Comparison of ENCODE assay signal across 17 mouse cellular contexts in the genomic region with DNA sequence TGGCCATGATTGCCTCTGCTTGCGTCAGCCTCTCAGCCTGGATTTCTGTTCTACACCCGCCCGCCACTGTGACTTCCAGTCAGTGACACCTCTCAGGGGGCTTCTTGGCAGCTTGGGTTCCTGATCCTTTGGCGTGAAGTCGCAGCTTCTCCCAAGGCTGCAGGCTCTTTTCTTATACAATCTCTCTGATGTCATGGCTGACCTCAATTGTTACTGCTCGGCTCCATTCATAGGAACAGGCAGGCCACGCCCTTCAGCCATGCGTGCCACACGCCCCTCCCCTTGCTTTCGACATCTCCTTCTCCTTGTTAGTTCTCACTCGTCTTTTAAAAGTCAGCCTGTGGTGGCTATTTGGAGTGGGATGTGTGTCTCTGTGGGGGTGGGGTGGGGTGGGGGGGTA.
A peak's percentile ranks its signal among the peaks of the same experiment; 100 is the strongest.
DNase-seq lines count a peak whose midpoint lies in the region; ATAC-seq and TF ChIP-seq lines count a peak whose summit lies in the region.
"Had no signal": no experiment of that assay in that cellular context is flagged by ENCODE, and none has a peak within 500 bp of the region (broad histone marks: within the 10 kb centered on the region; RNA-seq: fewer than 3 reads in every experiment).

No protein-coding gene starts in this region.

- no peak overlapping the region for H3K27ac ChIP-seq in gastrocnemius, adult 2 months
- no peak overlapping the region for H3K27ac ChIP-seq in ES-E14 (ENCODE audit: insufficient read depth, low read depth, low read length, poor library complexity, severe bottlenecking)
- H3K27ac ChIP-seq: forebrain, embryonic 12.5 days; heart, adult 2 months; hindbrain, postnatal 0 days; kidney, embryonic 15.5 days; lung, embryonic 15.5 days; stomach, embryonic 15.5 days had no signal

- in situ Hi-C loops in ES-E14 (cut with MboI; ENCODE audit: low sequenced_read_pairs in 2 of 2, unreplicated experiment in 2 of 2): no loop called here

- peaks cover 2% of the 10 kb centered on the region; the same call in 1 of the 2 replicates for H3K9me3 ChIP-seq in ES-E14 (ENCODE audit: control insufficient read depth, insufficient read depth, low read depth, low read length)
- H3K9me3 ChIP-seq: kidney, embryonic 15.5 days; lung, embryonic 15.5 days; stomach, embryonic 15.5 days had no signal

- H3K36me3 ChIP-seq in ES-E14 (ENCODE audit: control insufficient read depth, insufficient read depth, low read length, poor library complexity, severe bottlenecking): no peaks in the 10 kb centered on the region
- H3K36me3 ChIP-seq: forebrain, embryonic 12.5 days; kidney, embryonic 15.5 days; lung, embryonic 15.5 days; stomach, embryonic 15.5 days had no signal

- DNase-seq in gastrocnemius, adult 2 months: peak; percentile 34
- DNase-seq in gastrocnemius, postnatal 25 days: no peak
- peak; percentile 16 for DNase-seq in 416B (ENCODE audit: low read depth)
- DNase-seq in ES-E14 (ENCODE audit: low read depth, low spot score): peak; percentile 39
- no peak for DNase-seq in urinary bladder, postnatal 10 days (ENCODE audit: low spot score)
- DNase-seq in kidney, postnatal 25 days: no peak
- DNase-seq: cerebellum, adult 9-11 months; gastrocnemius, postnatal 10 days; heart, adult 2 months; thymus, postnatal 14 days had no signal

- no peaks in the 10 kb centered on the region for H3K4me1 ChIP-seq in ES-E14 (ENCODE audit: control insufficient read depth in 2 of 2, insufficient read depth in 2 of 2, low read length in 2 of 2, poor library complexity in 1 of 2)
- H3K4me1 ChIP-seq: forebrain, embryonic 12.5 days; lung, embryonic 15.5 days; stomach, embryonic 15.5 days had no signal

- no peak for TF ChIP-seq CTCF in gastrocnemius, adult 2 months (IDR thresholded peaks at IDR 0.05)

- intact Hi-C loops in gastrocnemius, adult 2 months (cut with DNase I): no loop called here

- no peak overlapping the region for H3K9ac ChIP-seq in ES-E14 (ENCODE audit: insufficient read depth, low read depth, low read length, poor library complexity, severe bottlenecking)
- H3K9ac ChIP-seq: forebrain, embryonic 12.5 days; kidney, embryonic 15.5 days; lung, embryonic 15.5 days; stomach, embryonic 15.5 days had no signal

- no peak overlapping the region for H3K4me3 ChIP-seq in gastrocnemius, adult 2 months
- no peak overlapping the region for H3K4me3 ChIP-seq in ES-E14 (ENCODE audit: insufficient read depth in 1 of 2, low read depth in 1 of 2, low read length in 2 of 2, poor library complexity in 1 of 2, severe bottlenecking in 1 of 2)
- H3K4me3 ChIP-seq: forebrain, embryonic 12.5 days; heart, adult 2 months; kidney, embryonic 15.5 days; lung, embryonic 15.5 days; stomach, embryonic 15.5 days had no signal

- peak; percentile 24; the same call in 1 of the 2 replicates for ATAC-seq in megakaryocyte, adult 5-6 weeks (ENCODE audit: poor library complexity, severe bottlenecking)
- ATAC-seq: hindbrain, postnatal 0 days; intestine, postnatal 0 days had no signal

TF ChIP-seq in ES-E14, 5 proteins besides CTCF, POLR2A, EP300 and RAD21:
- TF ChIP-seq CHD2 (IDR thresholded peaks at IDR 0.05; ENCODE audit: low read depth, low read length): no peak
- TF ChIP-seq ZC3H11A (IDR thresholded peaks at IDR 0.05; ENCODE audit: borderline replicate concordance, low read depth, low read length): no peak
- no peak for TF ChIP-seq MAFK (IDR thresholded peaks at IDR 0.05; ENCODE audit: insufficient read depth, low read depth, low read length)
- no peak for TF ChIP-seq HCFC1 (IDR thresholded peaks at IDR 0.05; ENCODE audit: borderline replicate concordance, insufficient read depth, low read length)
- TF ChIP-seq ZNF384 (IDR thresholded peaks at IDR 0.05; ENCODE audit: low read depth, low read length): no peak

Comparison
In these comparisons a context has a peak if more than half of its experiments do, and no peak if none do; other contexts are left out.
1. DNase-seq: peak in gastrocnemius, adult 2 months (single experiment), 416B (single experiment) and ES-E14 (single experiment); none in gastrocnemius, postnatal 25 days (single experiment), urinary bladder, postnatal 10 days (single experiment) and kidney, postnatal 25 days (0 of 2).